Mouse (Mus musculus): ENCODE results near the gene Ppfibp1. TPM values are rescaled to one million over a fixed set of nuclear protein-coding genes. Genes with fewer than 3 reads are reported as not detected.
A peak's percentile ranks its signal among the peaks of the same experiment; 100 is the strongest.

The Ppfibp1 gene
- polyA plus RNA-seq, 1 experiment from 2014 or later: 45.7 TPM

- Histone ChIP-seq H3K27ac (replicated peaks; ENCODE audit: low read depth, low read length) (no peak overlapping the region), H3K4me1 (ENCODE audit: control insufficient read depth, insufficient read depth, low read length) (no peaks in the 10 kb centered on the region), H3K4me2 (ENCODE audit: low read depth, low read length) (no peak overlapping the region), H3K27me3 (ENCODE audit: control insufficient read depth, insufficient read depth, low read length) (no peaks in the 10 kb centered on the region), H3K9ac (replicated peaks; ENCODE audit: low read length) (no peak overlapping the region), H3K4me3 (ENCODE audit: low read depth, low read length) (no peak overlapping the region), H3K36me3 (replicated peaks; ENCODE audit: control insufficient read depth, insufficient read depth, low read depth, low read length) (no peaks in the 10 kb centered on the region), H3K9me3 (replicated peaks; ENCODE audit: control insufficient read depth, low read length) (no peaks in the 10 kb centered on the region)
- ATAC-seq (replicated peaks; ENCODE audit: insufficient number of reproducible peaks, low FRiP score, low TSS enrichment, low read depth) (no peak), DNase-seq (ENCODE audit: low spot score) (no peak)
Measured at GRCm38 (mm10) chr6:147023568-147023967, 135.3 kb downstream of the Ppfibp1 start.

GRCm38 (mm10) chr6:147024761-147025160 is 136.5 kb downstream of the Ppfibp1 start:
- Histone ChIP-seq H3K9ac (replicated peaks; ENCODE audit: low read length) (no peak overlapping the region), H3K4me2 (ENCODE audit: low read depth, low read length) (no peak overlapping the region), H3K36me3 (replicated peaks; ENCODE audit: control insufficient read depth, insufficient read depth, low read depth, low read length) (no peaks in the 10 kb centered on the region), H3K27ac (replicated peaks; ENCODE audit: low read depth, low read length) (no peak overlapping the region), H3K4me3 (ENCODE audit: low read depth, low read length) (no peak overlapping the region), H3K27me3 (ENCODE audit: control insufficient read depth, insufficient read depth, low read length) (no peaks in the 10 kb centered on the region), H3K9me3 (replicated peaks; ENCODE audit: control insufficient read depth, low read length) (no peaks in the 10 kb centered on the region), H3K4me1 (ENCODE audit: control insufficient read depth, insufficient read depth, low read length) (no peaks in the 10 kb centered on the region)
- ATAC-seq (replicated peaks; ENCODE audit: insufficient number of reproducible peaks, low FRiP score, low TSS enrichment, low read depth) (no peak), DNase-seq (ENCODE audit: low spot score) (no peak)
- 86% methylated on average over 3 of the region's 3 CpGs for WGBS

GRCm38 (mm10) chr6:147028396-147028795 is 140.1 kb downstream of the Ppfibp1 start:
- no peak overlapping the region for H3K4me3 ChIP-seq (ENCODE audit: low read depth, low read length)
- WGBS: 80% methylated on average over 2 of the region's 2 CpGs
- ATAC-seq (replicated peaks; ENCODE audit: insufficient number of reproducible peaks, low FRiP score, low TSS enrichment, low read depth): no peak

GRCm38 (mm10) chr6:147029591-147029990 is 141.3 kb downstream of the Ppfibp1 start:
- no peak overlapping the region for H3K4me3 ChIP-seq (ENCODE audit: low read depth, low read length)
- H3K9ac ChIP-seq (replicated peaks; ENCODE audit: low read length): no peak overlapping the region
- H3K4me2 ChIP-seq (ENCODE audit: low read depth, low read length): no peak overlapping the region
- H3K9me3 ChIP-seq (replicated peaks; ENCODE audit: control insufficient read depth, low read length): no peaks in the 10 kb centered on the region
- H3K36me3 ChIP-seq (replicated peaks; ENCODE audit: control insufficient read depth, insufficient read depth, low read depth, low read length): no peaks in the 10 kb centered on the region
- H3K4me1 ChIP-seq (ENCODE audit: control insufficient read depth, insufficient read depth, low read length): no peaks in the 10 kb centered on the region
- ATAC-seq (replicated peaks; ENCODE audit: insufficient number of reproducible peaks, low FRiP score, low TSS enrichment, low read depth): no peak
- WGBS: 93% methylated on average over 9 of the region's 9 CpGs
- no peak overlapping the region for H3K27ac ChIP-seq (replicated peaks; ENCODE audit: low read depth, low read length)
- no peak for DNase-seq (ENCODE audit: low spot score)
- H3K27me3 ChIP-seq (ENCODE audit: control insufficient read depth, insufficient read depth, low read length): no peaks in the 10 kb centered on the region

More at GRCm38 (mm10) chr6:147028396-147028795, 140.1 kb downstream of the Ppfibp1 start:
- H3K9me3 ChIP-seq (replicated peaks; ENCODE audit: control insufficient read depth, low read length): no peaks in the 10 kb centered on the region
- H3K36me3 ChIP-seq (replicated peaks; ENCODE audit: control insufficient read depth, insufficient read depth, low read depth, low read length): no peaks in the 10 kb centered on the region
- H3K9ac ChIP-seq (replicated peaks; ENCODE audit: low read length): no peak overlapping the region
- H3K4me2 ChIP-seq (ENCODE audit: low read depth, low read length): no peak overlapping the region
- H3K27me3 ChIP-seq (ENCODE audit: control insufficient read depth, insufficient read depth, low read length): no peaks in the 10 kb centered on the region
- no peak for DNase-seq (ENCODE audit: low spot score)
- no peaks in the 10 kb centered on the region for H3K4me1 ChIP-seq (ENCODE audit: control insufficient read depth, insufficient read depth, low read length)
- H3K27ac ChIP-seq (replicated peaks; ENCODE audit: low read depth, low read length): no peak overlapping the region

GRCm38 (mm10) chr6:147030096-147030885 is 142.0 kb downstream of the Ppfibp1 start:
- H3K4me3 ChIP-seq (ENCODE audit: low read depth, low read length): no peak overlapping the region
- H3K36me3 ChIP-seq (replicated peaks; ENCODE audit: control insufficient read depth, insufficient read depth, low read depth, low read length): no peaks in the 10 kb centered on the region
- DNase-seq (ENCODE audit: low spot score) (no peak), ATAC-seq (replicated peaks; ENCODE audit: insufficient number of reproducible peaks, low FRiP score, low TSS enrichment, low read depth) (no peak)
- no peaks in the 10 kb centered on the region for H3K9me3 ChIP-seq (replicated peaks; ENCODE audit: control insufficient read depth, low read length)
- no peaks in the 10 kb centered on the region for H3K27me3 ChIP-seq (ENCODE audit: control insufficient read depth, insufficient read depth, low read length)
- no peaks in the 10 kb centered on the region for H3K4me1 ChIP-seq (ENCODE audit: control insufficient read depth, insufficient read depth, low read length)
- no peak overlapping the region for H3K4me2 ChIP-seq (ENCODE audit: low read depth, low read length)
- no peak overlapping the region for H3K27ac ChIP-seq (replicated peaks; ENCODE audit: low read depth, low read length)
- 90% methylated on average over 15 of the region's 15 CpGs for WGBS
- no peak overlapping the region for H3K9ac ChIP-seq (replicated peaks; ENCODE audit: low read length)

- no peaks in the 10 kb centered on the region for H3K4me1 ChIP-seq (ENCODE audit: control insufficient read depth, insufficient read depth, low read length)
Measured at GRCm38 (mm10) chr6:147032303-147032925, 144.1 kb downstream of the Ppfibp1 start, which contains the start of gene Rep15. Rep15 (plus strand) TSS chr6:147032584.

GRCm38 (mm10) chr6:147042291-147043290 is 154.3 kb downstream of the Ppfibp1 start, which contains the start of gene Mrps35:
Mrps35 (plus strand) TSS chr6:147042764.
- Histone ChIP-seq H3K9me3 (replicated peaks; ENCODE audit: control insufficient read depth, low read length) (no peaks in the 10 kb centered on the region), H3K4me2 (ENCODE audit: low read depth, low read length) (peak within 1 kb of the TSS; percentile 60), H3K36me3 (replicated peaks; ENCODE audit: control insufficient read depth, insufficient read depth, low read depth, low read length) (no peaks in the 10 kb centered on the region), H3K4me3 (ENCODE audit: low read depth, low read length) (peak within 1 kb of the TSS; percentile 93), H3K27me3 (ENCODE audit: control insufficient read depth, insufficient read depth, low read length) (no peaks in the 10 kb centered on the region), H3K27ac (replicated peaks; ENCODE audit: low read depth, low read length) (peak within 1 kb of the TSS; percentile 81), H3K9ac (replicated peaks; ENCODE audit: low read length) (peak within 1 kb of the TSS; percentile 98), H3K4me1 (ENCODE audit: control insufficient read depth, insufficient read depth, low read length) (no peaks in the 10 kb centered on the region)
- DNase-seq (ENCODE audit: low spot score) (peak; percentile 93), ATAC-seq (replicated peaks; ENCODE audit: insufficient number of reproducible peaks, low FRiP score, low TSS enrichment, low read depth) (peak; percentile 98)
- 4% methylated on average over 66 of the region's 66 CpGs for WGBS

More at GRCm38 (mm10) chr6:147032303-147032925, 144.1 kb downstream of the Ppfibp1 start, which contains the start of gene Rep15:
- H3K36me3 ChIP-seq (replicated peaks; ENCODE audit: control insufficient read depth, insufficient read depth, low read depth, low read length): no peaks in the 10 kb centered on the region
- H3K27me3 ChIP-seq (ENCODE audit: control insufficient read depth, insufficient read depth, low read length): no peaks in the 10 kb centered on the region
- no peak within 1 kb of the TSS for H3K4me2 ChIP-seq (ENCODE audit: low read depth, low read length)
- ATAC-seq (replicated peaks; ENCODE audit: insufficient number of reproducible peaks, low FRiP score, low TSS enrichment, low read depth) (no peak), DNase-seq (ENCODE audit: low spot score) (no peak)
- no peak within 1 kb of the TSS for H3K27ac ChIP-seq (replicated peaks; ENCODE audit: low read depth, low read length)
- no peak within 1 kb of the TSS for H3K4me3 ChIP-seq (ENCODE audit: low read depth, low read length)
- H3K9me3 ChIP-seq (replicated peaks; ENCODE audit: control insufficient read depth, low read length): no peaks in the 10 kb centered on the region
- WGBS: 56% methylated on average over 13 of the region's 13 CpGs
- H3K9ac ChIP-seq (replicated peaks; ENCODE audit: low read length): no peak within 1 kb of the TSS
